Mouse (Mus musculus): ENCODE measurements around the gene Bag5. TPM values are rescaled to one million over a fixed set of nuclear protein-coding genes. Genes with fewer than 3 reads are reported as not detected.

Bag5 gene
- polyA plus RNA-seq, 1 experiment, result 7.7 TPM

- 74% methylated on average over 18 of the region's 18 CpGs for WGBS
- Histone ChIP-seq H3K27ac (ENCODE audit: control insufficient read depth, insufficient read depth, low read depth, low read length, poor library complexity) (no peak overlapping the region), H3K4me3 (replicated peaks; ENCODE audit: control insufficient read depth, low read depth, low read length) (no peak overlapping the region), H3K4me1 (ENCODE audit: control insufficient read depth, insufficient read depth, low read length) (no peaks in the 10 kb centered on the region)
- TF ChIP-seq CTCF (IDR thresholded peaks at IDR 0.05; ENCODE audit: control insufficient read depth, insufficient read depth, low read length), result no peak
- no peak for TF ChIP-seq POLR2A (IDR thresholded peaks at IDR 0.05; ENCODE audit: borderline replicate concordance, control insufficient read depth, low read depth, low read length)
Observed at GRCm38 (mm10) chr12:111693341-111694270, 19.5 kb downstream of the Bag5 start.

GRCm38 (mm10) chr12:111692899-111693298 lies 20.2 kb downstream of the Bag5 start:
- TF ChIP-seq CTCF (IDR thresholded peaks at IDR 0.05; ENCODE audit: control insufficient read depth, insufficient read depth, low read length), result no peak
- no peak for TF ChIP-seq POLR2A (IDR thresholded peaks at IDR 0.05; ENCODE audit: borderline replicate concordance, control insufficient read depth, low read depth, low read length)
- Histone ChIP-seq H3K27ac (ENCODE audit: control insufficient read depth, insufficient read depth, low read depth, low read length, poor library complexity) (no peak overlapping the region), H3K4me3 (replicated peaks; ENCODE audit: control insufficient read depth, low read depth, low read length) (no peak overlapping the region), H3K4me1 (ENCODE audit: control insufficient read depth, insufficient read depth, low read length) (no peaks in the 10 kb centered on the region)
- WGBS, result 87% methylated on average over 5 of the region's 5 CpGs

GRCm38 (mm10) chr12:111691346-111691872 lies 21.6 kb downstream of the Bag5 start:
- no peak overlapping the region; the same call in 1 of the 2 replicates for H3K27ac ChIP-seq (ENCODE audit: control insufficient read depth, insufficient read depth, low read depth, low read length, poor library complexity)
- 18% methylated on average over 5 of the region's 5 CpGs for WGBS
- no peak overlapping the region for H3K4me3 ChIP-seq (replicated peaks; ENCODE audit: control insufficient read depth, low read depth, low read length)
- no peaks in the 10 kb centered on the region for H3K4me1 ChIP-seq (ENCODE audit: control insufficient read depth, insufficient read depth, low read length)
- no peak for TF ChIP-seq CTCF (IDR thresholded peaks at IDR 0.05; ENCODE audit: control insufficient read depth, insufficient read depth, low read length)
- TF ChIP-seq POLR2A (IDR thresholded peaks at IDR 0.05; ENCODE audit: borderline replicate concordance, control insufficient read depth, low read depth, low read length), result no peak

- WGBS, result 80% methylated on average over 11 of the region's 11 CpGs
- Histone ChIP-seq H3K4me1 (ENCODE audit: control insufficient read depth, insufficient read depth, low read length) (no peaks in the 10 kb centered on the region), H3K27ac (ENCODE audit: control insufficient read depth, insufficient read depth, low read depth, low read length, poor library complexity) (no peak overlapping the region), H3K4me3 (replicated peaks; ENCODE audit: control insufficient read depth, low read depth, low read length) (no peak overlapping the region)
- TF ChIP-seq CTCF (IDR thresholded peaks at IDR 0.05; ENCODE audit: control insufficient read depth, insufficient read depth, low read length) (no peak), POLR2A (IDR thresholded peaks at IDR 0.05; ENCODE audit: borderline replicate concordance, control insufficient read depth, low read depth, low read length) (no peak)
Observed at GRCm38 (mm10) chr12:111689426-111689825, 23.6 kb downstream of the Bag5 start.

GRCm38 (mm10) chr12:111688069-111688428 lies 25.0 kb downstream of the Bag5 start:
- Histone ChIP-seq H3K4me1 (ENCODE audit: control insufficient read depth, insufficient read depth, low read length) (no peaks in the 10 kb centered on the region), H3K4me3 (replicated peaks; ENCODE audit: control insufficient read depth, low read depth, low read length) (no peak overlapping the region), H3K27ac (ENCODE audit: control insufficient read depth, insufficient read depth, low read depth, low read length, poor library complexity) (no peak overlapping the region)
- TF ChIP-seq POLR2A (IDR thresholded peaks at IDR 0.05; ENCODE audit: borderline replicate concordance, control insufficient read depth, low read depth, low read length), result no peak
- no peak for TF ChIP-seq CTCF (IDR thresholded peaks at IDR 0.05; ENCODE audit: control insufficient read depth, insufficient read depth, low read length)
- WGBS, result 60% methylated on average over 2 of the region's 2 CpGs

GRCm38 (mm10) chr12:111687350-111688068 lies 25.5 kb downstream of the Bag5 start:
- H3K27ac ChIP-seq (ENCODE audit: control insufficient read depth, insufficient read depth, low read depth, low read length, poor library complexity), result no peak overlapping the region
- no peak for TF ChIP-seq CTCF (IDR thresholded peaks at IDR 0.05; ENCODE audit: control insufficient read depth, insufficient read depth, low read length)
- TF ChIP-seq POLR2A (IDR thresholded peaks at IDR 0.05; ENCODE audit: borderline replicate concordance, control insufficient read depth, low read depth, low read length), result no peak
- no peak overlapping the region for H3K4me3 ChIP-seq (replicated peaks; ENCODE audit: control insufficient read depth, low read depth, low read length)
- no peaks in the 10 kb centered on the region for H3K4me1 ChIP-seq (ENCODE audit: control insufficient read depth, insufficient read depth, low read length)
- WGBS, result 60% methylated on average over 14 of the region's 14 CpGs

- Histone ChIP-seq H3K4me3 (replicated peaks; ENCODE audit: control insufficient read depth, low read depth, low read length) (no peak overlapping the region), H3K27ac (ENCODE audit: control insufficient read depth, insufficient read depth, low read depth, low read length, poor library complexity) (no peak overlapping the region), H3K4me1 (ENCODE audit: control insufficient read depth, insufficient read depth, low read length) (no peaks in the 10 kb centered on the region)
- WGBS, result 68% methylated on average over 4 of the region's 4 CpGs
- no peak for TF ChIP-seq CTCF (IDR thresholded peaks at IDR 0.05; ENCODE audit: control insufficient read depth, insufficient read depth, low read length)
- no peak for TF ChIP-seq POLR2A (IDR thresholded peaks at IDR 0.05; ENCODE audit: borderline replicate concordance, control insufficient read depth, low read depth, low read length)
Observed at GRCm38 (mm10) chr12:111686390-111686789, 26.7 kb downstream of the Bag5 start.

GRCm38 (mm10) chr12:111682806-111683205 lies 30.3 kb downstream of the Bag5 start:
- WGBS, result 72% methylated on average over 5 of the region's 5 CpGs
- Histone ChIP-seq H3K4me1 (ENCODE audit: control insufficient read depth, insufficient read depth, low read length) (peaks cover 2% of the 10 kb centered on the region; the same call in 1 of the 2 replicates), H3K27ac (ENCODE audit: control insufficient read depth, insufficient read depth, low read depth, low read length, poor library complexity) (no peak overlapping the region), H3K4me3 (replicated peaks; ENCODE audit: control insufficient read depth, low read depth, low read length) (no peak overlapping the region)
- no peak for TF ChIP-seq POLR2A (IDR thresholded peaks at IDR 0.05; ENCODE audit: borderline replicate concordance, control insufficient read depth, low read depth, low read length)
- TF ChIP-seq CTCF (IDR thresholded peaks at IDR 0.05; ENCODE audit: control insufficient read depth, insufficient read depth, low read length), result no peak
